Mouse (Mus musculus) lung, postnatal 10 days (tissue): Measurements from ENCODE around the gene Chchd3.
A peak's percentile ranks its signal among the peaks of the same experiment; 100 is the strongest.

ENCODE experiments used
- DNase-seq: peaks from one replicate; pipeline ENCODE4 v3.0.0; 2021

Gene Chchd3

GRCm38 (mm10) chr6:33001271-33001670 lies 58.8 kb downstream of the Chchd3 start:
- DNase-seq: no peak

DNA sequence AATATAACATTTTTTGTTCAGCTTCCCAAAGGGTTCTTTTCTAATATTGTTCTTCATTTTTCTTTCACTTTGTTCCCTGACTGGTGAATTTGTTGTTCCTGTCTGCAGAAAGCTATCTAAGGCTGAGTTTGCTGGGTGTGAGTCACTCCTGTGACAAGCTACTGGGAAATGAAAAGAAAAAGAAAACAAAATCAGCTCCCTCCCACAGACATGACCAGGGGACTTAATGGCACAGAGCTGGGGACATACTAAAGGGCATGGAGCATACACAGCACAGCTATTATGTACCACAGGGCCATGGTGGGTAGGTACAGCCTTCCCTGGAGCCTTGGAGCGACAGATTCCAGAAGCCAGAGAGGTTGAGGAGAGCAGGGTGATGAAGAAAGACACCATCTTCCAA lies 63.5 kb downstream of the Chchd3 start:
- no peak for DNase-seq

DNA sequence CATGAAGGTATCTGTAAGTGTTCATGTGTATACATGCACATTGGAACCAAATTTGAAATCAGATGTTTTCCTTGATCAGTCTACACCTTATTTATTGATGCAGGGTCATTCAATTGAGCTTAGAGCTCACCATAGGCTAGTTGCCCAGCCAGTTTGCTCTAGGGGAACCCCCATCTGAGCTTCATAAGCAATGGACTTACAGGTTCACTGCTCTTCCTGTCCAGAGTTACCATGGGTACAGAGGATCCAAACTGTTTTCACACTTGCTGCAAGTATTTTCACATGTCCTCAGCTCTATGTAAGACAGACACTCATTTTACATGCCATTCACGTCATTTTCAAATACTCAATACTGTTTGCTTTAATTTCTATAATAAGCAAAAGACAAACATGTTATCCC lies 66.2 kb downstream of the Chchd3 start:
- no peak for DNase-seq

- DNase-seq: no peak
Observed at GRCm38 (mm10) chr6:32990061-32990633, 69.9 kb downstream of the Chchd3 start.

DNA sequence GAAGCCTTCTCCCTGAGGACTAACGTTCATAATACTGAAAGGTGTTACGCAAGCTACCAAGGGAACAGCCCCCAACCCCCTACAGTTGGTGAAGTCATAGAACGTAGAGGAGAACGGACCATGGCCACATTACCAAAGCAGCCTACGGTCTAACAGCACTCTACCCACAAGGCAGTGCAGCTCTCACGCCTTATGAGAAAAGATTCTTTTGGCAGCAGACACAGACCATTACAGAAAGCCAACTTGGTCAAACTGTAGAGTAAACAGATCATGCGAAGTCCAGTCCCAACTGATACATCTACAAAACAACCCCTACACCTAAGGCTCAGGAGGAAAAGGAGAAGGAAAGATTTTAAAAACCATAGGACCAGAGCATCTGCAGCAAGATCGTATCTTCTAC lies 71.5 kb downstream of the Chchd3 start:
- DNase-seq: no peak

GRCm38 (mm10) chr6:32983876-32984275 lies 76.2 kb downstream of the Chchd3 start:
- no peak for DNase-seq

DNA sequence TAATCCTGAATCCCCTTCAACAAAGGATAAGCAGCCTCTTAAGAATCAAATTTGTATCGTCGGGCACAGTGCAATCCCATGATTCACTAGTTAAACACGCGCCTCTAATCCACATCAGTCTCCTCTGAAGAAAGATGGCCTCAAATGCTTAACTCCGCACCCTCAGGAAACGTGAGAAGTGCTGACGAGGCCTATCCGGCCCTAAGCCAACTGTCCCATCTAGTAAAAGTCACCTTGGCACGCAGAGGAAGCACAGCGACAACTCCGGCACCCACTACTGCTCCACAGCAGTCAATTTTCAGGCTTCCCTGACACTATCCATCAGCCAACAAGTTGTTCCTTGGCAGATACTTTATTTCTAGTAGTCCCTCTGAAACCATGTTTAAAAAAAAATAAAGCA lies 78.8 kb downstream of the Chchd3 start:
- no peak for DNase-seq

DNA sequence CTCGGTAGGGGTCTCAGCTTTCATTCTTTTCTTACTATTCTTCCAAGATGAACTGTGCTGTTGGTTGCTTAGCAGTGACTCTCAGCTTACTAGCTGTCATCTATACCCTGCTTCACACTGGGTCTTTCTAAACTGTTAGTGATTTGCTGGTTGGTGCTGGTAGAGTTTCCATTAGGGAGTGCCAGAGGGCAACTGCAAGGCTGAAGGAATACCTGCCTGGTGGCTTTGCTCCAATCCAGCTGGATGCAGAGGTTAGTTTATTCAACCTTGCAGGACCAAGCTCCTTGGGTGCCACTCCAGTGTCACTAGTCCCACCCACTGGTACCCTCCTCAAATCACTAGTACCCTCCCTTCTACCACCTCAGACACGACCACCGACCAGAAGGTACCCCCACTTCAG lies 81.2 kb downstream of the Chchd3 start:
- no peak for DNase-seq

- no peak for DNase-seq
Observed at GRCm38 (mm10) chr6:32971926-32972325, 88.1 kb downstream of the Chchd3 start.

GRCm38 (mm10) chr6:32968971-32969370 lies 91.1 kb downstream of the Chchd3 start:
- no peak for DNase-seq

- DNase-seq: no peak
Observed at GRCm38 (mm10) chr6:32962048-32962447, 98.0 kb downstream of the Chchd3 start.

DNA sequence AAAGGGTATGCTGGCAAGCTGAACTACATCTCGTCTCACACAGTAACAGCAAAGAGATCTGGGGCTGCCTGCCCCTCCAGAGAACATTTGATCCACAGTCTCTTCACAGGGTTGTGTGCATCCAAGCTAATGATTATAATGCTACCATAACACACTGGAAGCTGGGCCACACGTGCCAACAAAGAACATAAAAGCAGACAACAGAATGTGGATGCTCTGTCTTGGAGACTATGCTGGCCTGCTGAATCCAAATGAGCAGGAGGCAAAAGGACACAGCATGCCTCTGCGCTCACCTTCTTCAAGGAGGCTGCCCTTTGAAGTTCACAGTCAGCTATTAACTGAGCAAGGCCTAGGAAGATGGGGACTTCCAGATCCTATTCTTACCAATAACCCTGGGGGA lies 98.6 kb downstream of the Chchd3 start:
- no peak for DNase-seq

DNA sequence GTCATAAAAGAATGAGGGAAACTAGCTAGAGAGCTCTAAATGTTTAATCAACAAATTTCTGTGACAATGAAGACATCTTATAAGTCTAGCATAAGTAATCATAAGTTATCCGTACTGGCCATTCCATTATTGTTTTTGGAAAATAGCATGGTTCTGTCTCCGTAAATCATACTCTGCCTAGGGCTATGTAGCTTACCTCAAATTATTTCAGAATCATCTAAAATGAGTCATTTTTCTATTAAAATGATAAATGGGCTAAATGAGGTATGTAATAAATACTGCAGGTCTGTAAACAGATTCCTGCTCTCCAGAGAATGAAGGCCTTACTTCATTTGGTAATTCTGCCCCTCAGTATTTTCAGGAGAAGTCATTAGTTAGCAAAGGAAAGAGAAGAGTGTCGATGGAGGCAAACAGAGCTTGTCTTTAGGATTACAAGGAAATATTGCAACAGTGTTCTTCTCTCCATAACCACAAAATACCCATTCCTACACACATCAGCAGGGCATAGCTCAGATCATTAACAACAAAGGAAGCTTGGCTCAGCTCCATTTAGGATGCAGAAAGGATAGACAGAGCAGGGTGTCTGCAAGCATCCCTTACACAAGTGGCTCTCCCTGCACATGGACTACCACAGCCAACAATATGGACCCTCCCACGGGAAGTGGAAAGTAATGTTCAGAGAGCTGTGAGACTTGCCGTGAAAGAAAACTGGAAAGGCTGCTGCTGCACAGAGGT lies 100.1 kb downstream of the Chchd3 start:
- DNase-seq: no peak

DNA sequence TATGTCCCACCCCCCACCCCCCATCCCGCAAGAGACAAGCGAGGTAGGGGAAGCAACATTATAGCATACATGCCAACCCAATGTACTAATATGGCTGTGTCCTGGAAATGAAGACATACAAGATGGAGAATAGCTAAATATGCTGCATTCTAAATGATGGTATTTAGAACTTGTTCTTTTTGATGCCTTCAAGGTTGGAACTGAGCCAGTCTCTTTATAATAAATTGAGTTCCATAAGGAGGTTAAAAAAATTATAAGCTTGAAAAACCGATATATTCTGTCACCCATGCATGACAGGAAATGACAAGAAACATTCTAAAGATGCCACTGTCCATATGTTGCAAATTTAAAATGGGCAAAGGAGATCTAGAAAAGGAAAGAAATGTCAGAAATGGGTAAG lies 104.6 kb downstream of the Chchd3 start:
- no peak for DNase-seq

- peak; percentile 21 for DNase-seq
Observed at GRCm38 (mm10) chr6:32950973-32951372, 109.1 kb downstream of the Chchd3 start.

- DNase-seq: no peak
Observed at GRCm38 (mm10) chr6:32949702-32950101, 110.4 kb downstream of the Chchd3 start.

DNA sequence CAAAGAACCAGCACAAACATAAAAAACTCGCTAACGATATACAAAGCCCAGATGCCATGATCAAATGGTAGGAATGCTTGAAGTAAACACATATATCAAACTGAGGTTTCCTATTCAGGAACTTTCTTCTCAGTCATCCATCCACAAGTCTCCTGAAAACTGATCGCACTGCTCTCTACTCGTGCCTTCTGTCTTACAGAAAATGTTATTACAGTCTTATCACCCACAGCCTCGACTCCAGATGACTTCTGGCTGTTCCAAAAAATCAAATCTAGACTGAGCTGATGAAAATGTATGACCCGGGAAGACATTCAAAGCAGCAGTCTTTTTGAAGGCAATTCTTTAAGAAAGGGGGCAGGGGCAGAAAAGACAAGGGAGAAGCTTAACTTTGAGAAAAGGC lies 112.8 kb downstream of the Chchd3 start:
- no peak for DNase-seq

- no peak for DNase-seq
Observed at GRCm38 (mm10) chr6:32944956-32945355, 115.1 kb downstream of the Chchd3 start.

DNA sequence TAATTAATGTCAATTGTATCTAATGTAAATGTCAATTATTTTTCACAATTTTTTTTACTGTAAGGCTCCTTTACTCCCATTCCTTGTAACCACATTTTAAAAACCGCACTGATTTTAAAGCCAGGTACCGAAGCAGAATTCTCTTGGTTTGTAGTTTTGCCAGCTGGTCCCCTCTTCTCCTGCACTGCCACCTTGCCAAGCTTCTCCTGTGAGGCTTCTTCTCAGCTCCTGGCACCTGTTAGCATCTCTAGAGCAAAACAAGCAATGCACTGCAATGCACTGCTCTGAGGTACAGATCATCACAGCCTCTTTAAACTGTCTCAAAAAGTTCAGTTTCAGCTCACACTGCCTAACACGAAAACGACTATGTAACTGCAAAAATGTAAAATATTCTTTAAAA lies 116.4 kb downstream of the Chchd3 start:
- no peak for DNase-seq

- no peak for DNase-seq
Observed at GRCm38 (mm10) chr6:32940299-32940698, 119.8 kb downstream of the Chchd3 start.

DNA sequence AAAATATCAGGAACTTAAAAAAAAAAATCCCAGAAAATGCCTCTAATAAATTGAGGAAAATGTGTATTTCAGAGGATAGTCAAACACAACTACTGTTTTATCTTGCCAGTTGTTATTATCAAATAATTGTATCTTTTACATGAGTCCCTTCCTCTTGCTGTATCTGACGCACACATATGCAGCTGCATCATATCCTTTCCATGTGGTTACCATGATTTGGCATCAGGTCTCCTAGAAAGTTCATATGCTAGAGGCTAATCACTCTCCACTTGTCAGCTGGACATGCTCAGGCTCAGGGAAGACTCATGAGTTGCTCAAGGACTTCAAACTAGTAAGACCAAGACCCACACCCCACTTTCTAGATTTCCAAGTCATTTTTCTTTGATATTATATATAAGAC lies 122.4 kb downstream of the Chchd3 start:
- no peak for DNase-seq

- DNase-seq: no peak
Observed at GRCm38 (mm10) chr6:32936794-32937193, 123.3 kb downstream of the Chchd3 start.

GRCm38 (mm10) chr6:32936365-32936764 lies 123.7 kb downstream of the Chchd3 start:
- no peak for DNase-seq

GRCm38 (mm10) chr6:32935576-32935975 lies 124.5 kb downstream of the Chchd3 start:
- DNase-seq: no peak
